7 mouse cellular contexts compared by ENCODE assay signal in genomic region chr7:141902791-141903190, GRCm38 (mm10). TPM values are rescaled to one million over a fixed set of nuclear protein-coding genes. Genes with fewer than 3 reads are reported as not detected.
DNase-seq lines count a peak whose midpoint lies in the region; ATAC-seq and TF ChIP-seq lines count a peak whose summit lies in the region.

No protein-coding gene starts in this region.

- peak overlapping the region; percentile 63 for H3K9ac ChIP-seq in embryonic facial prominence, embryonic 11.5 days (replicated peaks; ENCODE audit: low read length)
- H3K9ac ChIP-seq in hindbrain, embryonic 12.5 days, result peak overlapping the region; percentile 58; the same call in 1 of the 2 replicates

- peak overlapping the region; percentile 66 for H3K4me3 ChIP-seq in lung, adult 2 months (replicated peaks; ENCODE audit: extremely low read depth, low read depth, low read length)
- H3K4me3 ChIP-seq in embryonic facial prominence, embryonic 11.5 days (ENCODE audit: low read depth, low read length), result peak overlapping the region; percentile 87
- peak overlapping the region; percentile 81 for H3K4me3 ChIP-seq in hindbrain, embryonic 12.5 days
- H3K4me3 ChIP-seq in midbrain, embryonic 10.5 days, result peak overlapping the region; percentile 84

- no peak for DNase-seq in lung, adult 2 months
- DNase-seq in lung, postnatal 25 days (ENCODE audit: low spot score), result no peak
- DNase-seq in embryonic facial prominence, embryonic 11.5 days (ENCODE audit: low spot score), result peak; percentile 3
- no peak for DNase-seq in midbrain, embryonic 10.5 days (ENCODE audit: low spot score)
- DNase-seq in cerebellum, postnatal 25 days, result no peak
- no peak for DNase-seq in spleen, postnatal 4 days (ENCODE audit: low spot score in 2 of 2)

- no peaks in the 10 kb centered on the region for H3K9me3 ChIP-seq in embryonic facial prominence, embryonic 11.5 days (replicated peaks; ENCODE audit: control insufficient read depth, low read length)
- H3K9me3 ChIP-seq in hindbrain, embryonic 12.5 days (replicated peaks), result no peaks in the 10 kb centered on the region
- H3K9me3 ChIP-seq in midbrain, embryonic 10.5 days (replicated peaks), result no peaks in the 10 kb centered on the region

- TF ChIP-seq POLR2A in lung, adult 2 months (IDR thresholded peaks at IDR 0.05; ENCODE audit: borderline replicate concordance, extremely low read depth, low read depth, low read length), result no peak

- no peak overlapping the region for H3K27ac ChIP-seq in embryonic facial prominence, embryonic 11.5 days (replicated peaks; ENCODE audit: low read depth, low read length)
- H3K27ac ChIP-seq in hindbrain, embryonic 12.5 days, result peak overlapping the region; percentile 85
- H3K27ac ChIP-seq in midbrain, embryonic 10.5 days (replicated peaks), result peak overlapping the region; percentile 94

- H3K4me1 ChIP-seq in lung, adult 2 months (ENCODE audit: control insufficient read depth, insufficient read depth, low read length), result peaks cover 9% of the 10 kb centered on the region
- no peaks in the 10 kb centered on the region for H3K4me1 ChIP-seq in embryonic facial prominence, embryonic 11.5 days (ENCODE audit: control insufficient read depth, insufficient read depth, low read length)
- H3K4me1 ChIP-seq in hindbrain, embryonic 12.5 days, result peaks cover 32% of the 10 kb centered on the region
- H3K4me1 ChIP-seq in midbrain, embryonic 10.5 days, result peaks cover 30% of the 10 kb centered on the region

- H3K27me3 ChIP-seq in embryonic facial prominence, embryonic 11.5 days (ENCODE audit: control insufficient read depth, insufficient read depth, low read length), result no peaks in the 10 kb centered on the region
- H3K27me3 ChIP-seq in hindbrain, embryonic 12.5 days, result peaks cover 17% of the 10 kb centered on the region
- peaks cover 27% of the 10 kb centered on the region for H3K27me3 ChIP-seq in midbrain, embryonic 10.5 days (ENCODE audit: low read depth, poor library complexity, severe bottlenecking)

- no peak for ATAC-seq in embryonic facial prominence, embryonic 11.5 days (replicated peaks; ENCODE audit: insufficient number of reproducible peaks, low FRiP score, low TSS enrichment, low read depth)
- no peak for ATAC-seq in hindbrain, embryonic 12.5 days (ENCODE audit: low FRiP score)

- peak overlapping the region; percentile 72 for H3K4me2 ChIP-seq in embryonic facial prominence, embryonic 11.5 days (ENCODE audit: low read depth, low read length)
- peak overlapping the region; percentile 69 for H3K4me2 ChIP-seq in hindbrain, embryonic 12.5 days (replicated peaks)

- WGBS in lung, adult 2 months, result 65% methylated on average over 4 of the region's 4 CpGs
- WGBS in embryonic facial prominence, embryonic 11.5 days, result 66% methylated on average over 4 of the region's 4 CpGs
- WGBS in hindbrain, embryonic 12.5 days, result 57% methylated on average over 4 of the region's 4 CpGs
- 69% methylated on average over 4 of the region's 4 CpGs for WGBS in midbrain, embryonic 10.5 days

- no peaks in the 10 kb centered on the region for H3K36me3 ChIP-seq in embryonic facial prominence, embryonic 11.5 days (replicated peaks; ENCODE audit: control insufficient read depth, insufficient read depth, low read depth, low read length)
- H3K36me3 ChIP-seq in hindbrain, embryonic 12.5 days, result no peaks in the 10 kb centered on the region
- H3K36me3 ChIP-seq in midbrain, embryonic 10.5 days, result no peaks in the 10 kb centered on the region

- TF ChIP-seq CTCF in lung, adult 2 months (IDR thresholded peaks at IDR 0.05; ENCODE audit: insufficient read depth, low read length), result no peak

RNA-seq across cellular contexts. Expression of gene Tollip, which starts 15.5 kb away (rescaled TPM):
- polyA plus RNA-seq in lung, adult 2 months (2012; rRNA removed), result 82.2 and 99.6 TPM in 2 replicates
- 39.3 and 45.1 TPM in 2 replicates for polyA plus RNA-seq in embryonic facial prominence, embryonic 11.5 days (2014; fragmentation: Nextera tagmentation; extraction: Ambion mirVana)
- 65.1 and 67.3 TPM in 2 replicates for polyA plus RNA-seq in hindbrain, embryonic 12.5 days (2016; fragmentation: Nextera tagmentation; extraction: Ambion mirVana)
- polyA plus RNA-seq in midbrain, embryonic 10.5 days (2016; fragmentation: Nextera tagmentation; extraction: Ambion mirVana), result 52.9 and 66.6 TPM in 2 replicates

RNA-seq across cellular contexts. Expression of gene Brsk2, which starts 46.8 kb away (rescaled TPM):
- 0.31 and 0.41 TPM in 2 replicates for polyA plus RNA-seq in lung, adult 2 months (2012; rRNA removed)
- 2.4 and 2.8 TPM in 2 replicates for polyA plus RNA-seq in embryonic facial prominence, embryonic 11.5 days (2014; fragmentation: Nextera tagmentation; extraction: Ambion mirVana)
- 15.9 and 18.6 TPM in 2 replicates for polyA plus RNA-seq in hindbrain, embryonic 12.5 days (2016; fragmentation: Nextera tagmentation; extraction: Ambion mirVana)
- 7.8 and 11.4 TPM in 2 replicates for polyA plus RNA-seq in midbrain, embryonic 10.5 days (2016; fragmentation: Nextera tagmentation; extraction: Ambion mirVana)
